Mouse (Mus musculus): ENCODE measurements at regions not wholly inside any gene's neighbourhood (a gene's known extent, or its start where the extent isn't known, plus 50 kb on each side); places are given as distances from the start of the nearest gene placed in this dataset.
A peak's percentile ranks its signal among the peaks of the same experiment; 100 is the strongest.
"Not testable (repeated sequence)": the region's sequence is repeated elsewhere in the genome, so short reads cannot be mapped to it uniquely, and the experiment has no call there.

GRCm38 (mm10) chr12:79984985-79985747 is 127.6 kb downstream of the Zfp36l1 start:
- Histone ChIP-seq H3K4me3 (no peak overlapping the region), H3K4me2 (replicated peaks) (no peak overlapping the region), H3K9me3 (no peaks in the 10 kb centered on the region), H3K27me3 (no peaks in the 10 kb centered on the region), H3K9ac (no peak overlapping the region), H3K27ac (no peak overlapping the region), H3K4me1 (peaks cover 41% of the 10 kb centered on the region), H3K36me3 (no peaks in the 10 kb centered on the region)
- 80% methylated on average over 5 of the region's 5 CpGs for WGBS
- no peak for ATAC-seq (ENCODE audit: insufficient number of reproducible peaks, insufficient read depth, low FRiP score, low TSS enrichment)

- H3K36me3 ChIP-seq: no peaks in the 10 kb centered on the region
- 0 out of 2 replicates have a peak overlapping the region, but pooled peaks have one; percentile 19 for H3K27ac ChIP-seq
- 34% methylated on average over 10 of the region's 10 CpGs for WGBS
- no peak overlapping the region for H3K4me2 ChIP-seq (replicated peaks)
- no peaks in the 10 kb centered on the region for H3K27me3 ChIP-seq
- no peak overlapping the region for H3K4me3 ChIP-seq
- peaks cover 31% of the 10 kb centered on the region for H3K4me1 ChIP-seq
- no peak for ATAC-seq (ENCODE audit: insufficient number of reproducible peaks, insufficient read depth, low FRiP score, low TSS enrichment)
- H3K9me3 ChIP-seq: no peaks in the 10 kb centered on the region
- H3K9ac ChIP-seq: no peak overlapping the region
These were observed 128.6 kb downstream of the Zfp36l1 start for GRCm38 (mm10) chr12:79984025-79984790.

DNA sequence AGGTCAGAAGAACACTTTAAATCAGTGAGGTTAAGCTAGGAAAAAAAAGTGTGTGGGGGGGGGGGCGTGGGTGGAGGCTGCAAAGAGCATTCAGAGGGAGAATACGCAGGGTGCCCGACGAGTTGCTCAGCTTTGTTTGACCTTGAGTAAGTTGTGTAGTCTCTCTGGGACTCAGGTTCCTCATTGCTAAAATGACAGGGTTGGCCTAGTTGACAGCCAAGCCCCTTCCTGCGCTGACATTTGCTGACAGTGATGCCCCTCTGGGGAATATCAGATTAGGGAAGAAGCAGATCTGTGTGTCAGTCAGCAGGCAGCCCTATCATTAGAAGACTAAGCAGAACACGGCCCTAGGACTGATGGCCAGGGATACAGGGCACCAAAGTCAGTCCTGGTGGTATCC is 129.6 kb downstream of the Zfp36l1 start:
- H3K27ac ChIP-seq: no peak overlapping the region
- no peak for ATAC-seq (ENCODE audit: insufficient number of reproducible peaks, insufficient read depth, low FRiP score, low TSS enrichment)
- H3K4me2 ChIP-seq (replicated peaks): no peak overlapping the region
- no peaks in the 10 kb centered on the region for H3K27me3 ChIP-seq
- H3K9me3 ChIP-seq: no peaks in the 10 kb centered on the region
- peaks cover 24% of the 10 kb centered on the region for H3K4me1 ChIP-seq
- no peak overlapping the region for H3K9ac ChIP-seq
- no peak overlapping the region for H3K4me3 ChIP-seq
- no peaks in the 10 kb centered on the region for H3K36me3 ChIP-seq
- WGBS: 47% methylated on average over 6 of the region's 6 CpGs

DNA sequence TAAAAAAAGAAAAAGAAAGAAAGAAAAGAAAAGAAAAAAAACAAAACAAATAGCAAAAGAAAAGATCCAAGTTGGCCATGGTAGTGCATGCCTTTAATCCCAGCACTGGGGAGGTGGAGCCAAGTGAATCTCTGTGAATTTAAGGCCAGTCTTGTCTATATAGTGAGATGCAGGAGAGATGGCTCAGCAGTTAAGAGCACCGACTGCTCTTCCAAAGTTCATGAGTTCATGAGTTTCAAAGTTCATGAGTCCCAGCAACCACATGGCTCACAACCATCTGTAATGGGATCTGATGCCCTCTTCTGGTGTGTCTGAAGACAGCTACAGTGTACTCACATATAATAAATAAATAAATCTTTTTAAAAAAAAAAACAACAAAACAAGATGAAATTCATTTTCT is 130.3 kb downstream of the Zfp36l1 start:
- H3K4me3 ChIP-seq; H3K27me3 ChIP-seq; H3K4me2 ChIP-seq (replicated peaks); ATAC-seq (ENCODE audit: insufficient number of reproducible peaks, insufficient read depth, low FRiP score, low TSS enrichment); H3K27ac ChIP-seq; H3K36me3 ChIP-seq; H3K9me3 ChIP-seq; H3K9ac ChIP-seq: not testable (repeated sequence)
- WGBS: 71% methylated on average over 1 of the region's 1 CpGs
- peaks cover 24% of the 10 kb centered on the region for H3K4me1 ChIP-seq

- no peak overlapping the region for H3K4me3 ChIP-seq
- no peak overlapping the region for H3K27ac ChIP-seq
- WGBS: 77% methylated on average over 4 of the region's 4 CpGs
- no peak overlapping the region for H3K4me2 ChIP-seq (replicated peaks)
- H3K9me3 ChIP-seq: no peaks in the 10 kb centered on the region
- no peak overlapping the region for H3K9ac ChIP-seq
- H3K27me3 ChIP-seq: no peaks in the 10 kb centered on the region
- H3K4me1 ChIP-seq: peaks cover 14% of the 10 kb centered on the region
- no peak for ATAC-seq (ENCODE audit: insufficient number of reproducible peaks, insufficient read depth, low FRiP score, low TSS enrichment)
- H3K36me3 ChIP-seq: no peaks in the 10 kb centered on the region
These were observed 132.1 kb downstream of the Zfp36l1 start for GRCm38 (mm10) chr12:79980711-79981110.

DNA sequence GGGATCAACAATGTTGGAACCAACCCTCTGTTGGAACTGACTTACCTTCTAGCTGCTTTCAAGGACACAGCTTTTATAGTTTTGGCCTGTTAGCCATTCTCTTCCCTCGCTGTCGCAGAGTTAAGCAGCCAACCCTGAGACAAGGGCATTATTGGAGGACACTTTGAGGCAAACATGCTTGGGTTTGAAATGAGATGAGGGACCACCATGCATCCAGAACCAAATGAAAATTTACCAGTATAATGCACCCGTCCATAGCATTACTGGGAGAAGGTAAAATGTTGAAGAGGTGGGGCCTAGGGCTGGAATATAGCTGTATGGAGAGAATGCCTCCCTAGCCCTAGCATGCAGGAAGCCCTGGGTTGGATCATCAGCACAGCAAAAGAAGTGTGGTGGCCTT is 135.7 kb downstream of the Zfp36l1 start:
- Histone ChIP-seq H3K4me2 (replicated peaks) (no peak overlapping the region), H3K9ac (no peak overlapping the region), H3K4me3 (no peak overlapping the region), H3K4me1 (peaks cover 22% of the 10 kb centered on the region), H3K27me3 (no peaks in the 10 kb centered on the region), H3K27ac (no peak overlapping the region), H3K36me3 (no peaks in the 10 kb centered on the region), H3K9me3 (no peaks in the 10 kb centered on the region)
- no peak for ATAC-seq (ENCODE audit: insufficient number of reproducible peaks, insufficient read depth, low FRiP score, low TSS enrichment)
- 99% methylated on average over 3 of the region's 3 CpGs for WGBS

DNA sequence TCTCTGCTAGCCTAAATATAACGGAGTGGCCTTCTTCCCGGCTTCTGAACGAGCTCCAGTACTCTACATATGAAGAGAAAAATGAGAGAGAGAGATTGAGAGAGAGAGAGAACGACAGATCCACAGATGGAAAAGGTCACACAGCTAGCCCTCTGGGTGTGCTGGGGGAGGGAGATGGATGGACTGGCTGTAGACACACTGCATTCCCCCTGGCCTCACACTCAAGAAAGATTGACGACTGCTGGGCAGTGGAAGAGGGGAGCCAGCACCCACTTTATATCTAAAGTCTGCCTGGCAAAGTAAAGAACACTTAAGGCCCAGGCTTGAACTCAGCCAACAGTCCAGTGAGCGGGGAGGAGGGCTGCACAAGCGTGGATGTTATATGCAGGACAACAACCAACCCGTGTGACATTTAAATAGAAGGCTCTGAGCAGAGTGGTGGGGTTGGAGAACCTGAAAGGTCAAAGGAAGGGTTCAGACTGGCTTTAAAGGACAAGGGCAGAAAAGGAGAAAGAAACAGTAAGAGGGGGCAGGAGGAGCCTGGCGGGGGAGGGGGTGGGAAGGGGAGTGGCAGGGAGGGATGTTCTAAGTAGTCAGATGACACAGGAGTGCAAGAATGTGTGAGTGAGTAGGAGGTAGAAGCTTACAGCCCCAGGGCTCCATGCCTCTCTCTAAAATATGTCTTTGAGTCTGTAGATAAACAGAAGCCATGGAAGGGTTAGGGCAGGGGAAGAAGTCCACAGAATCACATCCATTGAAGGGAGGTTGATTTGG is 137.2 kb downstream of the Zfp36l1 start:
- H3K9ac ChIP-seq: no peak overlapping the region
- 52% methylated on average over 9 of the region's 9 CpGs for WGBS
- no peak overlapping the region for H3K4me2 ChIP-seq (replicated peaks)

GRCm38 (mm10) chr12:79975050-79975449 is 137.8 kb downstream of the Zfp36l1 start:
- Histone ChIP-seq H3K36me3 (no peaks in the 10 kb centered on the region), H3K9me3 (no peaks in the 10 kb centered on the region), H3K27ac (peak overlapping the region; percentile 43), H3K4me3 (no peak overlapping the region), H3K4me2 (replicated peaks) (no peak overlapping the region), H3K9ac (no peak overlapping the region), H3K27me3 (no peaks in the 10 kb centered on the region), H3K4me1 (peaks cover 43% of the 10 kb centered on the region)
- no peak for ATAC-seq (ENCODE audit: insufficient number of reproducible peaks, insufficient read depth, low FRiP score, low TSS enrichment)
- WGBS: 52% methylated on average over 6 of the region's 6 CpGs

More for the DNA sequence above, 137.2 kb downstream of the Zfp36l1 start:
- no peaks in the 10 kb centered on the region for H3K36me3 ChIP-seq
- no peaks in the 10 kb centered on the region for H3K27me3 ChIP-seq
- peaks cover 37% of the 10 kb centered on the region for H3K4me1 ChIP-seq
- no peak overlapping the region for H3K4me3 ChIP-seq
- ATAC-seq (ENCODE audit: insufficient number of reproducible peaks, insufficient read depth, low FRiP score, low TSS enrichment): no peak
- no peaks in the 10 kb centered on the region for H3K9me3 ChIP-seq
- H3K27ac ChIP-seq: peak overlapping the region; percentile 43

DNA sequence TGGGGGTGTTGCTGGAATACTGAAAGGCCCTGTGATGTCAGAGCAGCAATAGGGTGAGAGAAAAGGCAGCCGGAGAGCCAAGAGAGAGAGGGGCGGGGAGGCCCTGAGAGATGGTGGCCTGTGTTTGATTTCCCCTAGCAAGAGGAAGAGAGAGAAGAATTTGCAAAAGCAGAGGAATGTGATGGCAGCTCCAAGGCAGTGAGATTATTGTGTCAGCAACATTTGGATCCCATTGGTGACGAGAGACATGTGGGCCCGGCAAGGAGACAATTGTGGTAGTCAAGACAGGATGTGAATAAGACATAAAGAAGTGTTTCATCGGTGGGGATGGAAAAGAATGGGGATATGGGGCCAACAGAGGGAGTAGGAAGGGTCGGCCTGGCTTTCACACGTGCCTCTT is 138.3 kb downstream of the Zfp36l1 start:
- no peak overlapping the region for H3K9ac ChIP-seq
- H3K4me1 ChIP-seq: peaks cover 48% of the 10 kb centered on the region
- no peak overlapping the region for H3K4me2 ChIP-seq (replicated peaks)
- no peak overlapping the region for H3K4me3 ChIP-seq
- H3K27me3 ChIP-seq: no peaks in the 10 kb centered on the region
- H3K27ac ChIP-seq: peak overlapping the region; percentile 43
- H3K9me3 ChIP-seq: no peaks in the 10 kb centered on the region
- 29% methylated on average over 7 of the region's 7 CpGs for WGBS
- no peaks in the 10 kb centered on the region for H3K36me3 ChIP-seq
- no peak for ATAC-seq (ENCODE audit: insufficient number of reproducible peaks, insufficient read depth, low FRiP score, low TSS enrichment)

DNA sequence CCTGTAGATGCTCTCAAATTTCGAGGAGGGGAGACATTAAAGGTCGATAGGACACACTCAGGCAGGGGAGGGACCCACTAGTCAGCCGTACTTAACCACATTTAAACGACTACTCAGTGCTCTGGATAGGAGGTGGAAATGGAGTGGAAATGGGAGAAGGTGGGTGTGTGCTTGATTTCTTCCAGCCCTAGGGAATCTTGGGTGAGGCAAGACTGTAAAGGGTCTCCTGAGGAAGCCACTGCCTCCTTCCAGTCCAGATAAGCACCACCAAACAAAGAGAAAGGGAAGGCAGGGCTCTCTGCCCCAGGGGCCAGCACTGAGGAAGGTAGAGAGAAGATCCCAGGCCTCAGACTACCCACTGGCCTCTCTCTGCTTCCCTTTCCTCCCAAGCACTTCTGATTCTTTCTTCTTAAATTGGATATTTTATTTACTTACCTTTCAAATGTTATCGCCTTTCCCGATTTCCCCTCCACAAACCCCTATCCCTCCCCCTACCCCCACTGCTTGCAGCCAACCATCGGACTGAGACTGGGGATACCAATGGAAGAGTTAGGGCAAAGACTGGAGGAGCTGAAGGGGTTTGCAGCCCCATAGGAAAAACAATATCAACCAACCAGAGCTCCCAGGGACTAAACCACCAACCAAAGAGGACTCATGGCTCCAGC is 139.1 kb downstream of the Zfp36l1 start:
- H3K36me3 ChIP-seq: no peaks in the 10 kb centered on the region
- no peak overlapping the region for H3K4me3 ChIP-seq
- 0 out of 2 replicates have a peak overlapping the region, but pooled peaks have one; percentile 14 for H3K27ac ChIP-seq
- peaks cover 56% of the 10 kb centered on the region for H3K4me1 ChIP-seq
- no peak overlapping the region for H3K9ac ChIP-seq
- no peaks in the 10 kb centered on the region for H3K9me3 ChIP-seq
- H3K27me3 ChIP-seq: no peaks in the 10 kb centered on the region
- no peak overlapping the region for H3K4me2 ChIP-seq (replicated peaks)
- 66% methylated on average over 7 of the region's 7 CpGs for WGBS
- ATAC-seq (ENCODE audit: insufficient number of reproducible peaks, insufficient read depth, low FRiP score, low TSS enrichment): no peak

DNA sequence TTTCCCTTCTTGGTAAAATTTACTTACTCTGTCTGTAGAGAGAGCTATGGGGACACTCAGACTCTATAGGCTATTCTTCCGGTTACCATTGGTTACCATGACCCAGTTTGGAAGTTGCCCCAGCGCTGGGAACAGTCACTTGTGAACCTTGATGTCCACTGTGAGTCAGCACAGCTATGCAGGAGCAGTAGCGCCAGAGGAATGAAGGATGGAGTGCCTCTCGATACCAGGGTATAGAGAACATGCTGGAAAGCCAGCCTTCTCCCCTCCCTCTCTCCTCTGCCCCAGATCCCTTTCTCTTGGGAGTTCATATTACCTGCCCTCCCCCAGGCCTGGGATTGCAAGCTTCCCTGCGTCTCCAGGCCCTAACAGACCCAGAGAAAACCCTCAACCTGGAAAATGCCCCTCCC is 141.8 kb downstream of the Zfp36l1 start:
- Histone ChIP-seq H3K9me3 (no peaks in the 10 kb centered on the region), H3K4me2 (replicated peaks) (no peak overlapping the region), H3K9ac (no peak overlapping the region), H3K27me3 (no peaks in the 10 kb centered on the region), H3K36me3 (no peaks in the 10 kb centered on the region), H3K4me1 (peaks cover 75% of the 10 kb centered on the region), H3K27ac (peak overlapping the region; percentile 83), H3K4me3 (no peak overlapping the region)
- ATAC-seq (ENCODE audit: insufficient number of reproducible peaks, insufficient read depth, low FRiP score, low TSS enrichment): no peak
- WGBS: 37% methylated on average over 5 of the region's 5 CpGs

Data from embryonic facial prominence, embryonic 12.5 days (tissue).